Mouse (Mus musculus): ENCODE data around the gene Eva1a.

Gene Eva1a

GRCm38 (mm10) chr6:82040834-82041487, at the start of gene Eva1a:
Gene Eva1a (plus strand): TSS chr6:82041043.
- DNase-seq (ENCODE audit: low spot score) = no peak

DNA sequence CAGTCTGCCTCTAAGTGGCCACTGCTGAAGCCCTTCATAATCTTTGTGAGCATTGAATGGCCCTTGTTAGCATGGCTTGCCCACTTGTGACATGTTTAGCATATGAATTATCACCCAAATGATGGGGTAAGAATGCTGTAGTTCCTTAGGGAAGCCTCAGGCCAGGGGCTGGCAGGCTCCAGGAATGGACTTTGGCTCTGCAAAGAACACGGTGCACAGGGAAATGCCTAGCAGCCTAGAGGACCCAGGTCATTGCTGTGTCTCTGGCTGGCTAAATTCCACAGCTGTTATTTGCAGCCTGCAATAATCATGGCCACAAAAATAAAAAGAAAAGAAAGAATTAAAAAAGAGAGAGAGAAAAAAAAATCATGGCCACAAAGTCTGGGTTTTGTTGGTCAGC, 28.5 kb upstream of the Eva1a start:
- DNase-seq (ENCODE audit: low spot score) = no peak

DNA sequence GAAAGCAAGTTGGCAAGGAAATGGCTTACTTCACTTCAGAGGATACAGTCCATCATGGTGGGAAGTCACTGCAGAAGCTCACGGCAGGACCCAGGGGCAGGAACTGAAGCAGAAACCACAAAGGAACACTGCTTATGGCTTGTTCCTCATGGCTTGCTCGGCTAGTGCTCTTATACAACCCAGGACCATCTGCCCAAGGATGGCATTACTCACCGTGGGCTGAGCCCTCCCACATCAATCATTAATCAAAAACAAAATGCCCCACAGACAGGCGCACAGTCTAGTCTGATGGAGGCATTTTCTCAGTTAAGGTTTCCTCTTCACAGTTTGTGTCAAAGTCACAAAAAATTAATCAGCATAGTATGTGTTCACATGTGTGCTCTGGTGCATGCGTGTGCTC, 19.8 kb upstream of the Eva1a start:
- no peak for DNase-seq (ENCODE audit: low spot score)

- DNase-seq (ENCODE audit: low spot score) = no peak
These were observed 19.3 kb upstream of the Eva1a start for GRCm38 (mm10) chr6:82021494-82021893.

DNA sequence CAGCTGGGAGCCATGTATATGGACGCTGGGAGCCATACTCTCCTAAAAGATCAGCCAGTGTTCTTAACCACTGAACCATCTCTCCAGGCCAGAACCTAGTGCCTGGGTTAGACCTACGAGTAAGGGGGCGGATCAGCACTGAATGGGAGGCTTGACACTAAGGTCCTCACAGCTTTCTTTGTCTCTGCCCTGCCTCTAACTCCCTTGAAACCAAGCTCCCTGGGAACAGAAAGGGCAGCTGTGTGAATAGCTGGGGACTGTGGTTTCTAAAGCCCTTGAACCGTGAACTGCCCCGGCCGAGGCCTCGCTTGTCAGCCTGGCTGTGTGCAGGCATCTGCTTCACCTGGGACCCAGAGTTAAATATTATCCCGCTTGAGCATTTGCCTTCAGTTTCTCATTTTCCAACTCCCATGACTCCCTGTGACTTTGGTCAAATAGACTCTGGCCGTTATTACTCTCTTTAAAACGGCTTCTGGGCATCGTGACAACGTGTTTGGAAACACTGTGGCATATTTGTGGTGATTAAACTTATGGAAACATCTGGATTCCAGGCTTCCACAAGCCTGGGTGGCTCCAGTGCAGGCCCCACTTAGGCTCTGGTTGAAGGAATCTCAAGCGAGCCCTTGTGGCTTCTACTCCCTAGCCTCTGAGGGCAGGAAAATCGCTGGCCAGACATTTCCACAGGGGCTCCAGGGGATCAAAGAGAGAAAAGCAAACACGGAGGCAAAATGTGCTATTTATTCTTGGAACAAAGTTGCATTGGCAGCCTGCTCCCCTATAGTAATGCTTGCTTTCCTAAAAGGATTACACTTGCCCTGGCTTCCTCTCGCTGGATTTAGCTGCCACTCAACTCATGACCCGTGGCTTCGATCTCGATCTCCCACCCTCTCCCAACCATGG, 11.0 kb upstream of the Eva1a start:
- no peak for DNase-seq (ENCODE audit: low spot score)

GRCm38 (mm10) chr6:82030511-82030884, 10.3 kb upstream of the Eva1a start:
- DNase-seq (ENCODE audit: low spot score) = no peak

- DNase-seq (ENCODE audit: low spot score) = no peak
These were observed 3.6 kb upstream of the Eva1a start for GRCm38 (mm10) chr6:82037211-82037610.

GRCm38 (mm10) chr6:82039193-82039592, 1.6 kb upstream of the Eva1a start:
- DNase-seq (ENCODE audit: low spot score) = no peak

GRCm38 (mm10) chr6:82039968-82040367, 875 bp upstream of the Eva1a start:
- DNase-seq (ENCODE audit: low spot score) = no peak

DNA sequence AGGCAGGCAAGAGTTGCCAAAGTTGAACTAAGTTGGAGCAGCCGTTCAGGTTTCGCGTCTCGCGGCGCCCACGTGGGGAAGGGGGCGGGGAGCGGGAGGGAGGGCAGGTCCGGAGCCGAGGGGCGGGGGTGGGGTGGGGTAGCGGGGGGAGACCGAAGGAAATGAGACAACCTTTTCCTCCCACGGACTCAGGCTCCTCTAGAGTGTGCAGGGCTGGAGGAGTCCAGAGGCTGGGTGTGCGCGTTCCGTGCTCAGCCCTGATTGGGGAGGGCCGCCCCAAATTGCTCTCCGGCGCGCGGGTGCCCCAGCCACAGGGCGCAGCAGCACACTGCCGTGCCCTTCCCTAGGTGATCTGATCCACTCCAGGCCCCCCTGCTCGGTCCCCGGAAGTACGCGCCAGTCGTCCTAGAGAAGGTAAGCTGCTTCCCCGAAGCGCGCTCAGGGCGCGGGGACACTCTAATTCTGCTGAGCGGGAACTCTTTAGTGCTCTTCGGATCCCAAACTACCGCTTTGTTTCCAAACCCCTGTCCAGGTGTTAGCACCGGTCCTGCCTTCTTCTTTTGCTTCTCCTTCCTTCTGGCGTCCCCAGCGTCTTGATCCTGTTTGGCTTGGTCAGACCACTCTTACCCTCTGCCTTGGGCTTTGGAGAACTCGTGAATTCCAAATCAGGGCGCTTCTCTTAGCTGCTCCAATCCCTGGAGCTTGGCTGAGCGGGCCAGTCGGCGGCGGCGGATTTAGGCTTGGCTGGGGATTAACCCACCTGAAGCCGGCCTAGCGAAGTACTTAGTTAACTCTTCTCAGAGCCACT, 849 bp downstream of the Eva1a start:
- DNase-seq (ENCODE audit: low spot score) = no peak

DNA sequence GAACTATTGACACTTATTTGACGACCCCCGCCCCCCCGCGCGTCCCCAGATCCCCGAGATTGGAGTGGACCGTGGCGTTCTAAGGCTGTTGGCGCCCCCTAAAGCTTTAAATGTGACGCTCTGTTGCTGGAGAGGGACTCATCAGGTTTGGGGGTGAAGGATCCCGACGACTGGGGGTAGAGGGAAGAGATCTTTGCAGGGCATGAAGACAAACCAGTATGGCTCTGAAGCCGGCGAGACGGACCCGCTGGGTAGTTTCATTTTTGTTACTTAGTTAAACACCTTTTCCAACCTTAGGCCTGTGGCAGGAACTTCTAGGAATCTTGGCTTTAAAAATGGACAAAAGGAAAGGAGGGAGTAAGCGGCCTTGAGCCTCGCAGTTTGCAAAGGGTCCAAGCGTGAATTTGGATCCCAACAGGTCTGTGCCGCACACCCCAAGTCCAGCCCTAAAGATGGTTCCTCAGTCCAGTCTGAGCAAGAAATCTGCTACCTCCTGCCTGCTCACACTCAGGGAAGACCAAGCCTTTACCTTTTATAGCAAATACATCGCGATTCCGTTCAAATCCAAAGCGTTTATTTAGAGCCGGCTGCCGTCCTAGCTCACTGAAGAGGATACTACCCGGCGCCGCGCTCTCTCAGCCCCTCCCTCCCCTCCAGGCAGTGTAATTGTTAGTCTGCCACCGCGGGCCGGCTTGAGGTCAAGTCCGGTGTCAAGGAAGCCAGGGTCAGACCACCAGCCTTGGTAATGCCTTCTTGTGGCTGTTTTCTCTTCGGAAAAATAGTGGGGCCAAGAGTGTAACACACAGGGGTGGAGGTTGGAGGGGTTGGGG, 1.7 kb downstream of the Eva1a start:
- DNase-seq (ENCODE audit: low spot score) = no peak

- DNase-seq (ENCODE audit: low spot score) = no peak
These were observed 2.8 kb downstream of the Eva1a start for GRCm38 (mm10) chr6:82043634-82044033.

DNA sequence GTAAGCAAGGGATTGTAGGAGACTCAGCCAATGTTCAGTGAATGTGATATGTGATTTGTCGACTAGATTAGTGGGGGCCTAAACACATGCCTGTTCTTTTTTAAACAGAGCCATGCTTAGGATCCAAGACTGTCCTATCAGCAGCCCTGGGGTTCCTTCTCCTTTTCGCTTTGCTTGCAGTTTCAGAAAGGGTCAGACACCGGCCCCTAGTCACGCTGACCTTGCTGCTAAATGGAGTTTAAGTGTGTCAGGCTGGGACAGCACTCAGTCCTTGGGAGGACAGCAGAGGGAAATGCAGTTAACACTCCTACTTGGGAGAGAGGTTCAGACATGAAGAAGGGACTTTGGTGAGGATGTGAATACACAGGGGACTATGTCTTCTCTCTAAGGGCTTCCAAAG, 3.7 kb downstream of the Eva1a start:
- no peak for DNase-seq (ENCODE audit: low spot score)

DNA sequence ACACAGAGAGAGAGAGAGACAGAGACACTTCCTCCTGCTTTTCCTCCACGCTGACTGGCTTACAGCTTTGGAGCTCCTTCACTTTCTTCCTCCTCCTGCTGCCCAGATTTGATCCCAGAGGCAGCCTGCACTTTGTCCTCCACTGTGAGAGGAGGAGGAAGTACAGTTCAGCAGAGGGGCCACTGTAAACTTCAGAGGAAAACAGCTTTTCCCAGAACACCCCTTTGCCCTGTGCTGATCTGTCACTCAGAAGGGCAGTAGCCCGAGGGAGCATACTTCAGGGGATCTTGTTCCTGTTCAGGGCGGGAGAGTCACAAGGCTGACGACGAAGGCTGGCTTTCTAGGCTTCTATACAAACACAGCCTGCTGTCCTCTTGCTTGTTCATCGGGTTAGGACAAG, 7.1 kb downstream of the Eva1a start:
- DNase-seq (ENCODE audit: low spot score) = no peak

GRCm38 (mm10) chr6:82050201-82050600, 9.4 kb downstream of the Eva1a start:
- no peak for DNase-seq (ENCODE audit: low spot score)

GRCm38 (mm10) chr6:82051569-82051968, 10.7 kb downstream of the Eva1a start:
- no peak for DNase-seq (ENCODE audit: low spot score)

GRCm38 (mm10) chr6:82052047-82052725, 11.3 kb downstream of the Eva1a start:
- no peak for DNase-seq (ENCODE audit: low spot score)

GRCm38 (mm10) chr6:82052726-82053118, 11.9 kb downstream of the Eva1a start:
- no peak for DNase-seq (ENCODE audit: low spot score)

- no peak for DNase-seq (ENCODE audit: low spot score)
These were observed 14.0 kb downstream of the Eva1a start for GRCm38 (mm10) chr6:82054854-82055253.

GRCm38 (mm10) chr6:82059896-82060295, 19.1 kb downstream of the Eva1a start:
- DNase-seq (ENCODE audit: low spot score) = no peak

DNA sequence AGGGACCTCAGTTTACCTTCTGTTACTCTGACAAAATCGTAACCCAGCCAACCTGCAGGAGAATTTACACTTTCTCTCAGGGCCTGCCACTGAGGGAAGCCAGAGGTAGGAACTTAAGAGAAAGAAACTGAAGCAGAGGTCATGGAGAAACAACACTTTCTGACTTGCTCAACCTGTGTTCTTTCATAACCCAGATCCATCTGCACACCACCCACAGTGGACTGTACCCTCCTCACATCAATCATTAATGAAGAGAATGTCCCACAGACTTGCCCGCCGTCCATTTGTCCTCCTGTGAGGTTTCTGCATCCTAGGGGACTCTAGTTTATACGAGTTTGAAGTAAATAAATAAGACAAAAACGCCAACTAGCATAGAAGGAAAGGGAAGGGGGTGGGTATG, 24.4 kb downstream of the Eva1a start:
- no peak for DNase-seq (ENCODE audit: low spot score)

All from urinary bladder, postnatal 10 days (tissue).